Comparison of ENCODE assay signal across 8 mouse cellular contexts in genomic region chr14:32856681-32857328, GRCm38 (mm10). TPM values are rescaled to one million over a fixed set of nuclear protein-coding genes. Genes with fewer than 3 reads are reported as not detected.
A peak's percentile ranks its signal among the peaks of the same experiment; 100 is the strongest.
DNase-seq lines count a peak whose midpoint lies in the region; ATAC-seq and TF ChIP-seq lines count a peak whose summit lies in the region.

Vstm4 (plus strand) TSS chr14:32856756.

- H3K4me3 ChIP-seq in forebrain, postnatal 0 days (ENCODE audit: low read depth, low read length), result peak within 1 kb of the TSS; percentile 41
- H3K4me3 ChIP-seq in lung, embryonic 14.5 days (ENCODE audit: low read depth, low read length), result peak within 1 kb of the TSS; percentile 55

- WGBS in forebrain, postnatal 0 days, result 2% methylated on average over 53 of the region's 68 CpGs
- under 1% methylated on average over 68 of the region's 68 CpGs for WGBS in lung, embryonic 14.5 days

- peak within 1 kb of the TSS; percentile 88 for H3K4me2 ChIP-seq in forebrain, postnatal 0 days (ENCODE audit: low read depth)
- peak within 1 kb of the TSS; percentile 69 for H3K4me2 ChIP-seq in lung, embryonic 14.5 days

- no peaks in the 10 kb centered on the region for H3K9me3 ChIP-seq in forebrain, postnatal 0 days (ENCODE audit: low read length)
- H3K9me3 ChIP-seq in lung, embryonic 14.5 days (ENCODE audit: low read depth, low read length), result no peaks in the 10 kb centered on the region

- intact Hi-C loops in heart, postnatal 25 days (cut with DNase I), result loop anchor here (5.0 kb wide), 1 partner anchor 105 kb away; no protein-coding TSS in a partner anchor

- peak; percentile 86 for ATAC-seq in forebrain, postnatal 0 days
- ATAC-seq in lung, embryonic 14.5 days (ENCODE audit: insufficient read depth), result peak; percentile 74

- peak within 1 kb of the TSS; percentile 50 for H3K9ac ChIP-seq in forebrain, postnatal 0 days
- H3K9ac ChIP-seq in lung, embryonic 14.5 days, result peak within 1 kb of the TSS; percentile 74

- H3K27me3 ChIP-seq in forebrain, postnatal 0 days (ENCODE audit: insufficient read depth, low read length), result no peaks in the 10 kb centered on the region
- H3K27me3 ChIP-seq in lung, embryonic 14.5 days (ENCODE audit: insufficient read depth, low read length), result no peaks in the 10 kb centered on the region

- no peak within 1 kb of the TSS for H3K27ac ChIP-seq in forebrain, postnatal 0 days (ENCODE audit: low read depth, low read length)
- peak within 1 kb of the TSS; percentile 88 for H3K27ac ChIP-seq in lung, embryonic 14.5 days (ENCODE audit: low read depth)

- H3K36me3 ChIP-seq in forebrain, postnatal 0 days (ENCODE audit: insufficient read depth), result no peaks in the 10 kb centered on the region
- H3K36me3 ChIP-seq in lung, embryonic 14.5 days (ENCODE audit: insufficient read depth), result no peaks in the 10 kb centered on the region

- H3K4me1 ChIP-seq in forebrain, postnatal 0 days (ENCODE audit: insufficient read depth), result no peaks in the 10 kb centered on the region
- peaks cover 27% of the 10 kb centered on the region for H3K4me1 ChIP-seq in lung, embryonic 14.5 days (ENCODE audit: insufficient read depth)

- peak; percentile 35 to 62 for DNase-seq in urinary bladder, adult 18-20 months (ENCODE audit: low spot score in 2 of 2)
- DNase-seq in urinary bladder, postnatal 10 days (ENCODE audit: low spot score), result no peak
- peak; percentile 32 for DNase-seq in forebrain, postnatal 0 days
- peak; percentile 69 for DNase-seq in heart, postnatal 25 days (ENCODE audit: low spot score)
- DNase-seq in layer of hippocampus, adult 18-20 months (ENCODE audit: low spot score in 2 of 2), result peak; percentile 17 to 31
- DNase-seq in lung, embryonic 14.5 days, result peak; percentile 86
- peak; percentile 70 for DNase-seq in retina, postnatal 1 day
- no peak for DNase-seq in T-cell, adult 2 months (ENCODE audit: low spot score)

- TF ChIP-seq CTCF in forebrain, postnatal 0 days (IDR thresholded peaks at IDR 0.05; ENCODE audit: low read depth), result no peak
- TF ChIP-seq CTCF in lung, embryonic 14.5 days (IDR thresholded peaks at IDR 0.05; ENCODE audit: low read depth), result no peak

RNA-seq across cellular contexts. Expression of gene Vstm4, which starts in this region (rescaled TPM):
- 7.0 and 8.9 TPM in 2 replicates for total RNA-seq in forebrain, postnatal 0 days (2014; rRNA removed)
- polyA plus RNA-seq in forebrain, postnatal 0 days (2015; fragmentation: Nextera tagmentation; extraction: Ambion mirVana), result 8.2 and 8.5 TPM in 2 replicates
- total RNA-seq in heart, postnatal 25 days (2021), result 10 to 100 TPM; 10.2 to 12.4 TPM
- total RNA-seq in layer of hippocampus, adult 18-20 months (2021), result 1 to 10 TPM; 3.6 to 4.3 TPM
- polyA plus RNA-seq in lung, embryonic 14.5 days (2014; fragmentation: Nextera tagmentation; extraction: Ambion mirVana), result 52.5 and 56.2 TPM in 2 replicates

Comparison
In these comparisons a context has a peak if more than half of its experiments do, and no peak if none do; other contexts are left out.
1. DNase-seq: peak in urinary bladder, adult 18-20 months (2 of 2), forebrain, postnatal 0 days (single experiment), heart, postnatal 25 days (single experiment), layer of hippocampus, adult 18-20 months (2 of 2), lung, embryonic 14.5 days (single experiment) and retina, postnatal 1 day (single experiment); none in urinary bladder, postnatal 10 days (single experiment) and T-cell, adult 2 months (single experiment).